Mouse (Mus musculus) frontal cortex, adult (tissue): ENCODE results near the gene Bicdl2.

Experiments
- ATAC-seq: cut with Nextera tagmentation; 2 replicates; pipeline ENCODE4 v1.9.2; 2017; ENCODE audit warnings: mild to moderate bottlenecking, moderate library complexity, mixed read lengths; ENCODE audit not compliant: low TSS enrichment

The Bicdl2 gene

DNA sequence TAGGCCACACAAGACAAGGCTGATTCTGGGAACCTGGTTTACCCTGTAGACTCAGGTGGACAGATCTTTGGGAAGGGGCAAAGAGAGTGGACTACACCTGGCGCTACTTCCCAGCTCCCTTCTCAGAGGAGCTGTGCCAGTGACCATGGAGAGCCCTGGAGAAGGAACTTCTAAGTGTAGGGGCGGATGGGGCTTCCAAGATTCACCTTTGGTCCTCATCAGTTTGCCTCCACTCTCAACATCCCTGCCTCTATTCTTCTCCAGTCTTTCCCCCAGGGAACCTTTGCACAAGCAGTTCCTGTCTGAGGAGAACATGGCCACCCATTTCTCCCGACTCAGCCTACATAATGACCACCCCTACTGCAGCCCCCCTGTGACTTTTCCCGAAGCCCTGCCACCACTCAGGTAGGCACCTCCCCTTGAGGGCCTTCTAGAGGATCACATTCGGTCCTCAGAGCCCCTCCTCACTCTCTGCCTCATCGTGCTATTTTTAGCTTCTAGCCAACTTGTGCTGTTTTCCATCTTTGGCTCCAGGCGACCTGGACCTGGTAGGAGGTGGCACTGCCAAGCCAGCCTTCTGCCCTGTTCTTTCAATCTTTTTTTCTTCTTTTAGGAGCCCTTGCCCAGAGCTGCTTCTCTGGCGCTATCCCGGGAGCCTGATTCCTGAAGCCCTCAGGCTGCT is 14.1 kb downstream of the Bicdl2 start:
- ATAC-seq: no peak

DNA sequence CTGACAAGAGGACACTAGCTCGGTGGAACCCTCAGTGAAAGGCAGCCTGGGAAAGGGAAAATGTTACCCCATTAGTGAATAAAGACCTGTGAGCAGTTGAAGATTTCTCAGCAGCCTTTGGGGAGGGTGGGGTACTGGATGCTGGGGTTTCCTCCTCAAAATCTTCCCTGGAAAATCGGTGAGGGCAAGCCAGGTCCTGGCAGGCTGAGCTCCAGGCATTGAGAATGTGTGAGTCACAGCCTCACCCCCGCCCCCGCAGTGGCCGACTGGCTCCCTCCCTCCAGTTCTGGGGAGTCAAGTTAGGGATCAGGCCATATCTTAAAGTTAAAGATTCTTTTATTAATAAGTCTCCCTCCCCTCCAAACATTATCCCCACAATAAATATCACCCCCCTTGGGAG is 14.8 kb downstream of the Bicdl2 start:
- ATAC-seq: no peak

DNA sequence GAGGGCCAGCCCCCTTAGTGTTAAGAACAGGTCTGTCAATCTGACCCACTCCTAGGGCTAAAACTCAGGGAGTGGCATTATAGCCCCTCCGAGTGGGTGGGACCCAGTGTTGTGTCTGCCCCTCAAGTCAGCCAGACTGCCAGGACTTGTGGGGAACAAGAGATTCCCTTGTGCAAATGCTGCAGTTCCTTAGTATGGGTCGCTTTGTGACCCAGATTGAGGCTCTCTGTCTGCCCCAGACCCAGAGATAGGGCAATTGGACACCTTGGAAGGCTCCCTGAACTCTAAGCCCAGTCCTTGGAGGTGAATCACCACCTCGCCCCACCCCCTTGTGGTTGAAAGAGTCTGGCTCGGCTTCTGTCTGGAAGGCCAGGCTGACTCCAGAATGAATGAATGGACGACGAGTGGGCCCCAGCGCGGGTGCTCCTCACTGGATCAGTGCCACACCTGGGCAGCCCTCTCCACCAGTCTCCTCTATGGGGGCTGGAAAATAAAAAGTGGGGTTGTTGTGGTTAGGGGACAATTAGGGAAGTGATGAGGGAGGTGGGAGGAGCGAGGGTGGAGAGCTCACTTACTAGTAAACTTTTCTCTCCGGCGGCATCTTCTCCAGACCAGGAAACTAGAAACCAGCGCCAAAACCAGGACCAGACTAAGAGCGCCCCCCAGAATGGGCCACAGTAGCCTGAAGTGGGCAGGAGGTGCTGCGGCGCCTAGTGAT is 15.4 kb downstream of the Bicdl2 start:
- no peak for ATAC-seq

DNA sequence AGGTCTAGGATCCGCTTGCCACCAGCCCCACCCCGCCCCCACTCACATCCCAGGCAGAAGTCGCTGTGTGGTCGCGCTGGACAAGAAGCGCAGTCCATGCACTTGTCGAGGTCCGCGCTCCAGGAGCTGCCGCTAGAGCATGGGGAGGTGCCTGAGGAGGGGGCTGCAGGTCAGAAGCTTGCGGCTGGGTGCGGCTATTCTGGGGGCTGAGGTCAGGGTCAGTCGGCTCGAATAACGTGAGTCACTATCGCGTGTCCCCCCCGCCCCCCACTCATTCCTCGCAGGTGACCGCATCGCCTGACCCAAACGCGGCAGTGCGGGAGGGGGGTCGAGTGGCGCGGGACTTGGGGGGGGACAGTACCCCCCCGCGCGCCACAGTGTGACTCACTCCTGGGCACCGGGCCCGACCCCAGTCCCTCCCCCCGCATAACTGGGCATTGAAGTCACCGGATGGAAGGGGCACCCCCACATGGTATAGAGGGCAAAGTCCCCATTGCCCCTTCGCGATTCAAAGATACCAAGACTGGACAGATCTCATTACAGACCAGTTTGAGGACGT is 16.2 kb downstream of the Bicdl2 start:
- ATAC-seq: no peak

DNA sequence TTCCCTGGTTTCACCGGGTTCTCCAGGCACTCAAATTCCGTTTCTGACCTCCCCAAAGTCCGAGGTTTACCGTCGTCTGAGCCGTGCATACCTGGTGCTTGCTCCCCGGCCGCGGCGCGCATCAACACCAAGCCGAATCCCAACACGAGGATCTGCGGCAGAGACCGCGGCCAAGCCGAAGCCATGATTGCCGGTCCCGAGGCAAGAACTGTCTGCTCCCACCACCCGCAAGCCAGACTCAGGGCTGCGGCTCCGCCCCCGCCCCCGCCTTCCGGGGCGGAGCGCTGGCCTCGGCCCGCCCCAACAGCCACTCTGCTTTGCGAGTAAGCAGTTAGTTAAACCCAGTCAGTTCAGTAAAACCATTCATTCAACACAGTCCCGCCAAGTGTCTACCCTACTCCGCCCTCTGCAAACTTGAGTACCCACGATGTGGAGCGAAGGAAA is 17.0 kb downstream of the Bicdl2 start, which contains the start of gene Tnfrsf12a:
TSS of gene Tnfrsf12a (minus strand) at position 233 of the 444 bp plus-strand sequence.
- peak; percentile 38 for ATAC-seq

DNA sequence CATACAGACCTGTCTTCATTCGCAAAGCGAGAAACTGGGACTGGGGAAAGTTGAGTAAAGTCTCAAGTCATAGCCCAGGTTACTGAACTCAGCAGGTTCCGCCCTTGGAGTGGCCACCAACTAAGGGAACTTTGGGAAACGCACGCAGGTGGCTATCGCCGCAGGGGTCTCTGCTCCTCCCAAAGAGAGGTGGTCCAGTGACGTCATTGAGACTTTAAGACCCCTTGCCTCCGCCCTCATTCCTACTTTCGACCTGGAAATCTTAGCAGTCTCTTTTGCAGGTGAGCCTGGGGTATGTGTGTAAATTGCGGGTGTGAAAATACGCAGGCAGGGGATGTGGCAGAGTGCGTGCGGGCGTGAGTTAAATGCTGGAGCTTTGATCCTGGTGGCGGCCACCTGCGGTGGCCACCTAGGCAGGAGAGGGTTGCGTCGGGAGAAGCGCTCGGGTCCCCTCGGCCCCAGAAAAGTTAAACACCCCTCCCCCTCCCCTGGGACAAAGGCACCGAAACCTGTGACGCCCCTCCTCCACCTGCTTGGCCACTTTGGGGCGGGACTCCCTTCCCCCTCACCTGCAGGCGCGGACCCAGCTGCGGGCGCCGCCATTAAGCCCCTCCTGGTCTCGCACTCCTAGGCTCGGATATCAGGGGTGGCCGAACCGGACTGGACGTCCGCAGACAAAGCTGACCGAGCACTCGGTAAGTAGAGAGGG is 19.0 kb downstream of the Bicdl2 start, which contains the start of gene Cldn6:
TSS of gene Cldn6 (plus strand) at position 123 of the 709 bp plus-strand sequence.
- ATAC-seq: no peak

DNA sequence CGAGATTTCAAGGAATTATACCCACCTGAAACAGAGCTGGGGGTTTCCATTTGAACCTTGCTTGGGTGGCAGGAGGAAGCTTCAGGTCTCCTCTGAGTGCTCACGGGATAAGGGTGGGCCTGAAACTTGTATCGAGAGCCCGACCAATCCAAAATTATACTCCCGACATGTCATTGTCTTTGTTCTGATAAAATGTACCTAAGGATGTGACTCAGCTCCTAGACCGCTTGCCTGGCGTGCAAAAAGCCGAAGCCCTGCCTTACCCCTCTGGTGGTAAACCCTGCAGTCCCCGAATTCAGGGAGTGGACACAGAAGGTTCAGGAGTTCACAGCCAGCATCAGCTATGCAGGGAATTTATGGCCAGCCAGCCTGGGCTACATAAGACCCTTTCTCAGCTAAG is 20.0 kb downstream of the Bicdl2 start:
- no peak for ATAC-seq

DNA sequence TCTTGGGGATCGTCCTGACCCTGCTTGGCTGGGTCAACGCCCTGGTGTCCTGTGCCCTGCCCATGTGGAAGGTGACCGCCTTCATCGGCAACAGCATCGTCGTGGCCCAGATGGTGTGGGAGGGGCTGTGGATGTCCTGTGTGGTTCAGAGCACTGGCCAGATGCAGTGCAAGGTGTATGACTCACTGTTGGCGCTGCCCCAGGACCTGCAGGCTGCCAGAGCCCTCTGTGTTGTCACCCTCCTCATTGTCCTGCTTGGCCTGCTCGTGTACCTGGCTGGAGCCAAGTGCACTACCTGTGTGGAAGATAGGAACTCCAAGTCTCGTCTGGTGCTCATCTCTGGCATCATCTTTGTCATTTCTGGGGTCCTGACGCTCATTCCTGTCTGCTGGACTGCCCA is 20.8 kb downstream of the Bicdl2 start:
- no peak for ATAC-seq

DNA sequence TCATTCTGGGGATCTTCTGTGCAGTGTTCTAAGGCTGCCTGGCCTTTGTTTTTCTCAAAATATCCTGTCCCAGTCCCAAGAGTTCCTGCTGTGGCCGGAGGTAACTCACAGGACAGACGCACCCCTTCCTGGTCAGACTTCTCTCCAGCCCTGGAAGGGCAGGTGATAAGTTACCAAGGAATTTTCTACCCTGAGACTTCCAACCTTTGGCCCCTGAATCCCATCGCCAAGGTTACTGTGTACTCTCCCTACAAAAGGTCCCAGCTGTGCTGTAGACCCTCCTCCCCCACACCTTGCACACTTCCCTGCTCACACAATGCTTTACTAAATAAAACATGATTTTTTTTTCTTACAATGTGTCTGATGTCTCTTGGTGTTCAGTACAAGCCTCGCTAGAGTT is 21.8 kb downstream of the Bicdl2 start:
- no peak for ATAC-seq

DNA sequence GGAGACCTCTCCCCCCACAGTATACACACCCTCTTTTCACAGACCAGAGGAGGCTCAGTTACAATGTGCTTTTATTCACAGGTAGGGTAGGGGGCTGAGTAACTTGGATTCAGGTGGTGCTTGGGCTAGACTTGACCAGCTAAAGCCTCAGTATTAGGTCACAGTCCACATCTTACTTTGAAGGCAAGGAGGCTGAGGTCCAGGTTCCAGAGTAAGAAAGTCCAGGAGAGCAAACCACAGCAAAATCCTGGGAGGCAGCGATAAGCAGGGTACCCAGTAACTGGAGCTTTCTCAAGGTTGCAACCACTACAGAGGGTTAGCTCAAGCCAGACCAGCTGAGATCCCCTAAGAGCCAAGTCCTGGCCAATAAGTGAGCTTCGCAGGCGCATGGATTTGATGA is 22.2 kb downstream of the Bicdl2 start:
- no peak for ATAC-seq

DNA sequence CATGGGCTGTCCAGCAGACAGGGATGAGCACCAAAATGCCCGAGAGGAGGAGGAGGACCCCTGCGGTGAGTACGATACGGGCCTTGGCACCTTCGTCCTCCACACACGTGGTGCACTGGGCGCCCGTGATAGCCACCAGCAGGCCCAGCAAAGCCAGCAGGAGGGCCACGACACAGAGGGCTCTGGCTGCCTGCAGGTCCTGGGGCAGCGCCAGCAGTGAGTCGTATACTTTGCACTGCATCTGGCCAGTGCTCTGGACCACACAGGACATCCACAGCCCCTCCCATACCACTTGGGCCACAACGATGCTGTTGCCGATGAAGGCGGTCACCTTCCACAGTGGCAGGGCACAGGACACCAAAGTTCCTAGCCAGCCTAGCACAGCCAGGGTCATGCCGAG is 22.9 kb downstream of the Bicdl2 start:
- no peak for ATAC-seq

DNA sequence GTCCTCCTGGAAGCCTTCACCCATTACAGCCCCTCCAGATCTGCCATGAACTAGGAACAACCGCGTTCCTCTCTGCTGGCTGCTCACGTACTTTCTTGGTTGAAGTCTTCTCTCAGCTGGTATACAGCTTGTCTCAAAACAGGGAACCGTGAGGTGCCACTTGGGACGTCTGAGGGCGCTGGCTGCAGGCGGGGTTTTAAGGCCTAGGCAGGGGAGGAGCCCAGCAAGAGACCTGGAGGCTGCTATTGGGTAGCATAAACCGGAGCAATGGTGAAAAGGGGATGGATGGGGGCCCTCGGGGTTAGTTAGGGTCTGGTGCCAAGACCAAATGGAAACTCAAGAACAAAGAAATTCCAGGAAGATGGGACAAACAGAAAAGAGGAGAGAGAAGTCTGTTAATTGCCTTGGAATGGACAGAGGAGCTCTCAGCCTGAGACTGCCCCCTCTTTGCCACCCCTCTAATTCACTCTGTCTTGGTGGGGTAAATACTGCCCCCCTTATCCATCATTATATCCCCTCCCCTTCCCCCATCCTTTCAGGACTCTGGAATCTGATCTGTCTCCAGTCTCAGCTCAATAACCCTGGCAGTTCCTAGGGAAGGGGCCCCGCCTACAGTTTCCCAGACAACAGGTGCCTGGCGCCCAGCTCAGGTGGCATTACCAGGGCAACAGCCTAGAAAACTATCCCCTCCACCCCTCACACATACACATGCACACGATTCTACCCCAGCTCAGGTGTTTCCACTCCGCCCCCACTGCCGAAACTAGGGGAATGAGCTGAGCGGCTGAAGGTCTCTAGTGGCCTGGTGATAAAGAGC is 23.8 kb downstream of the Bicdl2 start, which contains the start of gene Cldn9:
TSS of gene Cldn9 (minus strand) at position 171 of the 817 bp plus-strand sequence.
- no peak for ATAC-seq

DNA sequence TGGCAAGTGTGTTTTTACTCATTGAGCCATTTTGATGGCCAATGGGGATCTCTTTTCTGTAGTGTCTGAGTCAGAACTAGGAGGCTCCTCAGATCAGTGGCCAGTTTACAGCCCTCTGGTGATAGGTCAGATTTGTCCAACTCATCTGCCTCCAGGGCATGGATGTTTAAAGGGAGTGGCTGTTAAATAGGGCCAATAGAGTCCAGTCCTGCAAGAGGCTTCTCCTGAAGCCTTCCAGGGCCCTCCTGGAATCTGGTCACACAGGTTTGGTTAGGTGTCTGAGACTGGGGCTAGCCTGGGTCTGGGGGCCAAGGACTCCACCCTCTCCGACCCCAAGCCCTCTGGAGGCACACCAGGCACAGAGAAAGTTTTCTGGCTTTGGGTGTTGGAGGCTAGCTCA is 34.2 kb downstream of the Bicdl2 start:
- ATAC-seq: no peak

DNA sequence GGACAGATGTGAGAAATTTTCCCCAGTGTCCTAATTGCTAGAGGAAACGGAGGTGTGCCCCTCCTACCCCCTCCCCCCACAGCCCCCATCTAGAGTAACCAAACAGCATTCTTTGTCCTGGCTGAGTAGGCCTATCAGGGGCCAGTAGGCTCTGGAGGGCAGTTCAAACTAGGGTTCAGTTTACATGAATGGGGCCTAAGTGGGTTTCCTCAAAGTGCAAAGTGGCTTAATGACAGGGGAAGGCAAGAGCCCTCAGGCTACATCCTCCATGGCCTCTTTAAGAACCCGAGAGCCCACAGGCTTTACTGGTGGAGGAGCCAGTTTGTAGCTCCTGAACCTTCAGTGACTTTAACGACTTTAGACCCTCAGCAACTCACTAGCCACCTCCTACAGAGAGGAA is 35.5 kb downstream of the Bicdl2 start:
- ATAC-seq: no peak

DNA sequence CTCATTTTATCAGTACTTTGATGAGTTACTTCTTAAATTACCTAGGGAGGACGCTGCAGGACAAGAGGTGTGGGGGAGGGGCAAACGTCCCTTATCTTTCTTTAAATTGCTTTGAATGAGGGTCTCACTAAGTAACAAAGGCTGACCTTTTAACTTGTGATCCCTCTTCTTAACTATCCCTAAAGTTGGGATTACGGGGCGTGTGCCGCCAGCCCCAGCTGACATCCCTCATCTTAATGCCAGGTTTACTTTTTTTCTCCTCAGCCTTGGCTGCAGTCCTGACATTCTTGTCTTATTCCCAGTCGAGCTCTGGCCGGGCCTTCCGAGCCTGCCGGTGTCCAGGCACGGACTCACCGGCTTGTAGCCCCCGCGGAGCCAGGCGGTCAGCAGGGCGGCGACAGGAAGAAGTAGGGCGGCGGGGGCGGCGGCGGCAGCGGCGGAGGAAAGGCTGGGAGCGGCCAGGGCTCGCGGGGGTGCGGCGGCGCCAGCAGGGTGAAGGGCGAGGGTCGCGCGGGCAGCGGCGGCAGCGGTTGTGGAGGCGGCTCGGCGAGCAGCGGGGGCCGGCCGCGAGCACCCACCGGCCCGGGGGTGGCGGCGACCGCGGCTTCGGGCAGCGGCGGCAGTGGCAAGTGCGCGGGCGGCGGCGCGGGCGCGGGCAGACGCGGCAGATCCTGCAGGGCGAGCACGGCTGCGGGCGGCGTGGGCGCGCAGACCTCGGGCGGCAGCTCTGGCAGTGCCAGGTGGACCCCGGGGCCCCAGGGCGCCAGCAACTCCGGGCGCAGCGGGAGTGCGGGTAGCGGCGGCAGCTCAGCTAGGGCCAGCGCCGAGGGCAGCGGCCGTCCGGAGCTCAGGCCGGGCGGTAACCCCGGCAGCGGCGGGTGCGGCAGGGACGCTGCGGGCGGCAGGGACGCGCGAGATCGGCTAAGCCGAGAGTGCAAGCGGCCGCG is 39.1 kb downstream of the Bicdl2 start:
- ATAC-seq: peak; percentile 53

DNA sequence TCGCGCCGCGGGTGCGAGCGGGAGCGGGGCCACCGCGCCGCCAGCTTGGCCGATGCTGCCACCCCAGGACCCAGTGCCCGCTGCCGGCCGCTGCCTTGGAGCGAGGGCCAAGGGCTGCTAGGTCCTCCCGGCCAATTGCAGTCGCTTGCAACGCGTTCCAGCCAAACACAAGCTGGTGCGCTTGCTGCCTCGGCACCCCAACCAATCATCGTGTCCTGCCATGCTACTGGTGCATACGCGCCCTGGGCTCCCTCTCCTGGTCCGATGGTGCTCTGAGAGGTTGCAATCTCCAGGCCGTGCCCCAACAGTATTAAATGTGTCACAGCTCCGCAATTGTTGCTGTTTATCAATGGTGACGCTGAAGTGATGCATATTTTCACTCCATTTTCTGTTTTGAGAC is 39.8 kb downstream of the Bicdl2 start:
- ATAC-seq: peak; percentile 98

DNA sequence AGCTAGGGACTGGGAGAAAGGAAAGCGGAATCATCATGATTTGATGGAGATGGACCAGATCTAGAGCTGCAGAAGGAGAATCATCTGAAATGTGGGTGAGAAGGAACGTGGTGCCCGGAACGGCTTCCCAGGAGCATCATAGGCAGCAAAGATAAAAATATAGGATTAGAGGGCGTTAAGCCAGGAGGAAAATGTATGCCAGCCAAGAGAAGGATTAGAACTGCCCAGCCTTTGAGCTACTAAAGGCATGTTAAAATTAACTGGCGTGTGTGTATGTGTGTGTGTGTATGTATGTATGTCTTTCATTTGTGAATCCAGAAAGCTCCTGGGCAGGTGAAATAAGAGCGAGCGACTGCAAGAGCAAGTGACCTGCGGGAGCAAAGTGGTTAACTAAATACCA is 43.0 kb downstream of the Bicdl2 start:
- ATAC-seq: no peak

DNA sequence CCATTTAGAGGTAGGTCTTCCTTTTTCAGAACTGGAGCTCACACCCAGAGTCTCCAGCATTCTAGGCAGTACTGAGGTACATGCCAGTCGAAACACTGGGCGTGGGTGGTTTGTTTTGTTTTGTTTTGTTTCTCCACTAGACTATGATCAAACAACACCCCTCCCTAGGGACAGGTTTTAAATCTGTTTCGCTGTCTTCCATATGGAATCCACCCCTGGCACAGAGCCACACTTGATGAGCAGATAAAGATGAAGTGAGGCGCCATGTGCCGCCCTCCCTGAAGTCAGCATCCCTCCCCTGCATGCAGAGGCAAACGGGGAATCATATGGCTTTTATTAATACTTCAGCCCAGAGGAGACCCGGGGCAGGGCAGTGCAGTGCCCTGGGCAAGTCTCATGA is 44.4 kb downstream of the Bicdl2 start:
- ATAC-seq: no peak

DNA sequence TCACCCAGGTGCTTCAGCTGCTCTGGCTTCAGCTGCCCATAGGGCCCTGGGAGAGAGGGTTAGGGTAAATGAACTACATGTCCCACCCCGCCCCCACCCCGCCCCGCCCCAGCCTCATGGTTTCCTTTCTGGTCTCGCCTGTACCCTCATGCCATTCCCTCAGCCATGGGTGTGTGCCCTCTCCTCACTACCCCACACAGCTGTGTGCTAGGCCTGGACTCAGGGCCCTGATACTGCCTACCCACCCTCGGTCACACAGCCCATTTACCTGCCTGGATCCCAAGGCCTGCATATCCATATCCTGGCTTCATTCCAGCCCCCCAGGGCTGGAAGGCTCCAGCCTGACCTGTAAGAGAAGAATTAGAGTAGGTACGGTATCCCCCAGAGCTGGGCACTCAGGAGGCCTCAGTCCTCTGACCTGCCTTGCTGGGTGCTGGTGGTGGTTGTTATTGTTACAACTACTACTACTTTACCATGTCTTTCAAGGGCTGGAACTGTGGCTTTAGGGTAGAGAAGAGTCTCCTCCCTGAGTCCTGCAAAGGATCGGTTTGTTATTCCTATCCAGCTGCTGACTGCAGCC is 45.3 kb downstream of the Bicdl2 start:
- ATAC-seq: no peak

DNA sequence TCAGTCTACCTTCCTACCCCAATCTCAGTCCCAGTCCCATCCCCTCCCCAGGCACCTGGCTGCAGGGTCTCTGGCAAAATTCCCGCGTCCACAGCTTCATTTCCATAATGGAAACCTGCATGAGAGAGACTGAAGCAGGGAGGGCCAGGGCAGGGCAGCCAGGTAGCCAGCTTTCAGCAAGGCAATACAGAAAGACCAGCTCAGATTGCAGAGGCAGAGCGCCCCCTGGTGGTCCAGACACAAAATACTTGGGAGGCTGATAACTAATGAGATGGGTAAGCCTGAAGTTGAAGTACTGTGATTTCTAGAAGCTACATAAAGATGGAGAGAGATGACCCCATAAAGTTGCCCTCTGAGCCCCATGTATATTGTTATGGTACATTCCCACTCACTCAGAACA is 45.9 kb downstream of the Bicdl2 start:
- peak; percentile 83 for ATAC-seq
